Mouse (Mus musculus) midbrain, embryonic 13.5 days (tissue): ENCODE data around the gene Hnrnpd. TPM values are rescaled to one million over a fixed set of nuclear protein-coding genes. Genes with fewer than 3 reads are reported as not detected.

Source experiments
- ATAC-seq: fragments of 200-750 bp; cut with Nextera tagmentation; 2 replicates; pipeline ENCODE4 v1.8.0; 2017; ENCODE audit warnings: mild to moderate bottlenecking, moderate TSS enrichment, moderate library complexity
- H3K27ac ChIP-seq: fragments of 300-500 bp; sonication (generic); 2 replicates; pipeline ENCODE4 v1.5.1; 2015; ENCODE audit warnings: inconsistent platforms, mild to moderate bottlenecking, moderate library complexity
- H3K27me3 ChIP-seq: fragments of 300-500 bp; sonication (generic); 2 replicates; pipeline ENCODE4 v1.6.1; 2015; ENCODE audit warnings: mild to moderate bottlenecking, inconsistent platforms
- H3K36me3 ChIP-seq: fragments of 300-500 bp; sonication (generic); 2 replicates; pipeline ENCODE4 v1.6.1; 2015; ENCODE audit warnings: mild to moderate bottlenecking, inconsistent platforms
- H3K4me1 ChIP-seq: fragments of 300-500 bp; sonication (generic); replicated peaks from 2 replicates; pipeline ENCODE4 v1.6.1; 2015; ENCODE audit warnings: inconsistent platforms
- H3K4me2 ChIP-seq: fragments of 300-500 bp; sonication (generic); replicated peaks from 2 replicates; pipeline ENCODE4 v1.6.1; 2015; ENCODE audit warnings: moderate library complexity, mild to moderate bottlenecking, inconsistent platforms
- H3K4me3 ChIP-seq: fragments of 300-500 bp; sonication (generic); replicated peaks from 2 replicates; pipeline ENCODE4 v1.5.1; 2015; ENCODE audit warnings: mild to moderate bottlenecking, inconsistent platforms
- H3K9ac ChIP-seq: fragments of 300-500 bp; sonication (generic); replicated peaks from 2 replicates; pipeline ENCODE4 v1.6.1; 2015; ENCODE audit warnings: mild to moderate bottlenecking, inconsistent platforms
- H3K9me3 ChIP-seq: fragments of 300-500 bp; sonication (generic); 2 replicates; pipeline ENCODE4 v1.6.1; 2016; ENCODE audit warnings: mild to moderate bottlenecking, inconsistent platforms
- WGBS: fragments of 180-500 bp; shearing (Covaris S2); methylation state at CpG from one replicate; pipeline ENCODE4 v1.1.7; 2015; 5-methylcytosine and 5-hydroxymethylcytosine counted together
- polyA plus RNA-seq: library from polyadenylated mRNA; unstranded; fragments of >200 nt; fragmentation: Nextera tagmentation; extraction: Ambion mirVana; gene quantifications from 2 replicates; pipeline ENCODE4 v1.2.1, GENCODE M21; 2015

The Hnrnpd gene
- polyA plus RNA-seq, 1 experiment from 2014 or later: 217 TPM

GRCm38 (mm10) chr5:100000048-100000447 is 21.3 kb upstream of the Hnrnpd start:
- Histone ChIP-seq H3K36me3 (no peaks in the 10 kb centered on the region), H3K27ac (no peak overlapping the region), H3K9me3 (no peaks in the 10 kb centered on the region; the same call in 1 of the 2 replicates), H3K4me1 (no peaks in the 10 kb centered on the region), H3K27me3 (no peaks in the 10 kb centered on the region), H3K9ac (no peak overlapping the region), H3K4me3 (no peak overlapping the region), H3K4me2 (no peak overlapping the region)
- WGBS: 82% methylated on average over 7 of the region's 7 CpGs
- ATAC-seq: no peak

DNA sequence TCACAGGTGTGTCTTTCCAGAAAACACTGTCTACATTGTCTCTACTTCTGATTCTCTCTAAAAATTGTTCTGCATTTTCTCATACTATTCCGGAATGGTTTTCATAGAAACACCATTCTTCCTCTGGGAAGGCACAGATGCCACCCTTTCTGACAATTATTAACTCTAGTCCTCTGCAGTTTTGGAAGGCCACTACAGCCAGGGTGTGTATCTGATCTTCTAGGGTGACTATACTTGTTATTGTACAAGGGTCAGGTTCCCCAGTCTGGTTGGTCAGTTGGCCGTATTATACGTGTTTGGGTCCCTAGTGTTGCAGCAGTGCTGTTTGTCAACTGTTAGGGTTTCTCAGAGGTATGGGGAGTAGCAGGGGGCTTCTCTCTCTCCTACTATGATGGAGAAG is 15.9 kb upstream of the Hnrnpd start:
- no peak for ATAC-seq
- 95% methylated on average over 3 of the region's 3 CpGs for WGBS
- H3K4me2 ChIP-seq: no peak overlapping the region
- no peak overlapping the region for H3K27ac ChIP-seq
- H3K4me3 ChIP-seq: no peak overlapping the region
- H3K9me3 ChIP-seq: no peaks in the 10 kb centered on the region; the same call in 1 of the 2 replicates
- H3K9ac ChIP-seq: no peak overlapping the region
- H3K4me1 ChIP-seq: no peaks in the 10 kb centered on the region
- no peaks in the 10 kb centered on the region for H3K27me3 ChIP-seq
- no peaks in the 10 kb centered on the region for H3K36me3 ChIP-seq

GRCm38 (mm10) chr5:99994166-99994565 is 15.4 kb upstream of the Hnrnpd start:
- no peak for ATAC-seq
- no peaks in the 10 kb centered on the region for H3K4me1 ChIP-seq
- H3K27ac ChIP-seq: no peak overlapping the region
- H3K9ac ChIP-seq: no peak overlapping the region
- no peaks in the 10 kb centered on the region for H3K27me3 ChIP-seq
- no peaks in the 10 kb centered on the region for H3K36me3 ChIP-seq
- no peak overlapping the region for H3K4me3 ChIP-seq
- H3K4me2 ChIP-seq: no peak overlapping the region
- 84% methylated on average over 3 of the region's 3 CpGs for WGBS
- no peaks in the 10 kb centered on the region; the same call in 1 of the 2 replicates for H3K9me3 ChIP-seq

DNA sequence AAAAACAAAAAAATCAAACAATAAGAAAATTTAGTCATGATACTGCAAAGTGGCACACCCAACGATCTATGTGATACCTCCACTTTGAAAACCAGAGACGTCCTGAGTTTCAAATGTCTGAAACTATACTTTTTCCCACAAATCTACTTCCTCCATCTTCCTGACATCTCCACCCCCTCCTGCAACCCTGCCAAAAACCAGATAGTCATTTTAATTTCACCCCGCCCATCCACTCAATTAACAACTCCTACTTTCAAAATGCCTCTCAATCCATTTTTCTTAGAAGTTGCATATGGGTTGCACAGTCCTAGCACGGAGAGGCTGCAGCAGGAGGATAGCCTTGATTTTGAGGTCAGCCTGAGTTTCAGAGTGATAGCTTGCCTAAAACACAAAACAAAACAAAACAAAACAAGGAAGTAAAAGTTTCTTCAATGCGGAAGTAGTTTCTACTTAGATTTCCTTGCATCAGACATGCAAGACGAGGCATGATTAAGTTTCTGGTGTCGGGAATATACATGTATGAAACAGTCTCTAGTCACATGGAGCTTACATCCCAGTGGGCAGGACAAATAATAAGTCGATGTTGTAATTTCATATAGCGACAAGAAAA is 4.8 kb upstream of the Hnrnpd start:
- Histone ChIP-seq H3K9me3 (no peaks in the 10 kb centered on the region), H3K27me3 (no peaks in the 10 kb centered on the region), H3K9ac (no peak overlapping the region), H3K4me1 (peaks cover 8% of the 10 kb centered on the region), H3K4me3 (no peak overlapping the region), H3K36me3 (no peaks in the 10 kb centered on the region), H3K4me2 (no peak overlapping the region), H3K27ac (no peak overlapping the region)
- 93% methylated on average over 9 of the region's 9 CpGs for WGBS
- no peak for ATAC-seq

- H3K36me3 ChIP-seq: no peaks in the 10 kb centered on the region
- peak overlapping the region; percentile 93 for H3K4me3 ChIP-seq
- H3K4me2 ChIP-seq: peak overlapping the region; percentile 88
- peak overlapping the region; percentile 97 for H3K9ac ChIP-seq
- H3K9me3 ChIP-seq: no peaks in the 10 kb centered on the region
- no peaks in the 10 kb centered on the region for H3K27me3 ChIP-seq
- ATAC-seq: peak; percentile 48
- H3K27ac ChIP-seq: peak overlapping the region; percentile 99
- under 1% methylated on average over 44 of the region's 50 CpGs for WGBS
- H3K4me1 ChIP-seq: peaks cover 49% of the 10 kb centered on the region
Observed at GRCm38 (mm10) chr5:99977516-99978301, 1.0 kb downstream of the Hnrnpd start.

DNA sequence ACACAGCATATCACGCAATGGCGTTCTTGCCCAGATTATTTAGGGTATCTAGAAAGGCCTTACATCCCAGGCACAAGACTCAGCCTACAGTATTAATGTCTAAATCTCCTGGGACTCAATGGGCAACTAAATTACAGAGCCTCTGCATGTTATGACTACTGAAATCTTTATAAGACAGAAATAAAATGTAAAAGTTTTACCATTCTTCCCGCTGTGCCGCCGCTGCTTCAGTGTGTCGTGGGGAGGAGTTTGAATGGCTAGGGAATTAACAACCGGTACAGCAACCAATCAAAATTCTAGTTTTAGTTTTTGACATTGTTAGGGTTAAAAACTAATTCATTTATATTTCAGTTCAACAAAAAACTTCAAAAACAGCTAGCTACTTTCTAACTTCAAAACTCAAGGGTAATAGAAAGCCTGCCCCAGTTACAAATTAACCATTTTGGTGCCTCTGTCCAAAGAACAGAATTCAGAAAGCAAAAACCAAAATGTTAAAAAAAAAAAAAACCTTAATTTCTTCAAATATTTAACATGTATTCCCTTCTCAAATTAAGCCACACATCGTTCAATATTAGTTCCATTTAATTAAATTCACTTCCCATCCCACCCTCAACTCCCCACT is 2.3 kb downstream of the Hnrnpd start:
- Histone ChIP-seq H3K9me3 (no peaks in the 10 kb centered on the region), H3K36me3 (no peaks in the 10 kb centered on the region), H3K9ac (peak overlapping the region; percentile 97), H3K4me3 (peak overlapping the region; percentile 93), H3K27me3 (no peaks in the 10 kb centered on the region), H3K27ac (no peak overlapping the region), H3K4me1 (peaks cover 49% of the 10 kb centered on the region), H3K4me2 (peak overlapping the region; percentile 88)
- no peak for ATAC-seq
- 8% methylated on average over 8 of the region's 8 CpGs for WGBS

GRCm38 (mm10) chr5:99975776-99976175 is 3.0 kb downstream of the Hnrnpd start:
- H3K9ac ChIP-seq: no peak overlapping the region; the same call in 1 of the 2 replicates
- WGBS: 75% methylated on average over 1 of the region's 1 CpGs
- no peak overlapping the region for H3K27ac ChIP-seq
- H3K4me3 ChIP-seq: peak overlapping the region; percentile 93
- H3K4me2 ChIP-seq: peak overlapping the region; percentile 56
- no peaks in the 10 kb centered on the region for H3K27me3 ChIP-seq
- no peak for ATAC-seq
- H3K4me1 ChIP-seq: peaks cover 49% of the 10 kb centered on the region
- H3K9me3 ChIP-seq: no peaks in the 10 kb centered on the region
- 0 out of 2 replicates have a peak, but pooled peaks cover 2% of the 10 kb centered on the region for H3K36me3 ChIP-seq

DNA sequence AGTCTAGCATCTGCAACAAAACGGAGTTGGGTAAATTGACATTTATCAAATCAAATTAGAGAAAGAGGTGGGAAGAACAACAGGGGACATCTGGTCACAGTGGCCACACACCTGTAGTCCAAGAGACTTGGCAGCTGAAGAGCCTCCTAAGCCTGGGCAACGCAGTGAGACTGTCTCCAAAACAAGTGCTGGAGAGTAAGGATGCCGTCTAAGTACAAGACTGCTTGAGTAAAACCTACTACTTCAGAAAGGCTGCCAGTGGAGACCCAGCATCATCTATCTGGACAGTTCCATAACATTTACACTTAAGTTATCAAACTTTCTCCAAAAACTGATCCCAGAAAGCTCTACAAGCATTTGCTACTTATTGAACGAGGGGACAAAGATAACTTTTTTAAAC is 3.7 kb downstream of the Hnrnpd start:
- Histone ChIP-seq H3K4me2 (peak overlapping the region; percentile 44), H3K9ac (no peak overlapping the region), H3K9me3 (no peaks in the 10 kb centered on the region), H3K4me1 (peaks cover 46% of the 10 kb centered on the region), H3K27me3 (no peaks in the 10 kb centered on the region), H3K36me3 (0 out of 2 replicates have a peak, but pooled peaks cover 7% of the 10 kb centered on the region), H3K27ac (no peak overlapping the region), H3K4me3 (peak overlapping the region; percentile 18)
- ATAC-seq: no peak
- 63% methylated on average over 4 of the region's 4 CpGs for WGBS

- H3K4me2 ChIP-seq: peak overlapping the region; percentile 44
- 22% methylated on average over 2 of the region's 2 CpGs for WGBS
- no peaks in the 10 kb centered on the region for H3K27me3 ChIP-seq
- H3K4me1 ChIP-seq: peaks cover 41% of the 10 kb centered on the region
- H3K4me3 ChIP-seq: 0 out of 2 replicates have a peak overlapping the region, but pooled peaks have one; percentile 0
- H3K27ac ChIP-seq: no peak overlapping the region
- H3K9me3 ChIP-seq: no peaks in the 10 kb centered on the region
- 0 out of 2 replicates have a peak, but pooled peaks cover 7% of the 10 kb centered on the region for H3K36me3 ChIP-seq
- no peak overlapping the region for H3K9ac ChIP-seq
- ATAC-seq: no peak
Observed at GRCm38 (mm10) chr5:99973941-99974340, 4.8 kb downstream of the Hnrnpd start.

DNA sequence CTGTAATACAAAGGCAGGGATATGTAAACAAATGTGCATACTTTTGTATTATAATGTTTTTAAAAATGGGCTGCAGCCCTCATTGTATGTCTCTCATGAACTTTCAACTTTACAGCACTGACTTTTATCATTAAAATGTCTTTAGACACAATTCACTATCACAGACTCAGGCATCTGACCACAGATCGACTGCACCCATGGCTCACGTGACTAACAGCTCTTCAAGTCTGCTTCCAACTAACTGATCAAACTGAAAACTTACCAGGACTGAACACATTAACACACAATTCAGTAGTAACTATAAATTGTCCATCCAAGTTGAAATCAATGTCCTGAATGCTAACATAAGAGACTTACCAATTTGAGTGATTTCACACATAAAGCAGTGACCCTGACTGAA is 18.8 kb downstream of the Hnrnpd start:
- Histone ChIP-seq H3K4me1 (no peaks in the 10 kb centered on the region), H3K27me3 (no peaks in the 10 kb centered on the region), H3K4me3 (no peak overlapping the region), H3K9ac (no peak overlapping the region), H3K27ac (no peak overlapping the region), H3K36me3 (peaks cover 44% of the 10 kb centered on the region), H3K9me3 (no peaks in the 10 kb centered on the region), H3K4me2 (no peak overlapping the region)
- ATAC-seq: no peak
- WGBS: 90% methylated on average over 2 of the region's 2 CpGs

GRCm38 (mm10) chr5:99959236-99959936 is 19.4 kb downstream of the Hnrnpd start:
- WGBS: 85% methylated on average over 2 of the region's 2 CpGs
- H3K9ac ChIP-seq: no peak overlapping the region
- no peak for ATAC-seq
- H3K9me3 ChIP-seq: no peaks in the 10 kb centered on the region
- no peak overlapping the region for H3K27ac ChIP-seq
- peaks cover 41% of the 10 kb centered on the region for H3K36me3 ChIP-seq
- no peaks in the 10 kb centered on the region; the same call in 1 of the 2 replicates for H3K4me1 ChIP-seq
- no peak overlapping the region for H3K4me3 ChIP-seq
- H3K4me2 ChIP-seq: no peak overlapping the region
- no peaks in the 10 kb centered on the region for H3K27me3 ChIP-seq
